Mouse (Mus musculus): ENCODE data around the gene Gp5. TPM values are rescaled to one million over a fixed set of nuclear protein-coding genes. Genes with fewer than 3 reads are reported as not detected.

Gp5 gene
- polyA plus RNA-seq, 1 experiment from 2014 or later, result 2.3 TPM

DNA sequence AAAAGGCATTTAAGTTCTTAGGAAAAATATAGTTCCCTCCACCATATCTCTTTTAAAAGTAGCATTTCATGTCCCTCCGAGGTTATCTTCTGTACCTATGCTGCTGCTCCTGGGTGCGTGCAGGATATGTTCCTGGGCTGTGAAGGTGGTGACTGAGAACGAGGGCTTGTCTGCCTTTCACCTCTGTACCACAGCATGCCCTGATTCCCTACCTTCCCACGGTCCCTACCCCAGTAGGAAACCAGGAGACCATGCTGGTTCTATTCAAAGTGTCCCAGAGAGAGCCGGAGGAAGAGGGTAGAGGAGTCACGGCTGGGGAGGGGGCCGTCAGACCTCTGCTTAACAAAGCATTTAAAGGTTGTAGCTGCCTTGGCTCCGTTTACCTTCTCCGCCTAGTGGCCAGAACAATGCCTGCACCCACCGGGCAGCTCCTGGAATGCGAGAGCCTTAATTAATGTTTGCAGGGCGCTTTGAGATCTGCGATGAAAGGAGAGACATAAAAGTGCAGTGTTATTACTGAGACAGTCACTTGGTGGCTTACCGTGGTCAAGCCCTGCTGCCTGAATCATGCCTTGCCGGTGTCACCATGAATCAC lies 26.7 kb downstream of the Gp5 start:
- Histone ChIP-seq H3K4me1 (ENCODE audit: control insufficient read depth, insufficient read depth, low read length) (peaks cover 8% of the 10 kb centered on the region), H3K27ac (ENCODE audit: low read depth, low read length) (no peak overlapping the region), H3K27me3 (ENCODE audit: control insufficient read depth, insufficient read depth, low read length) (peaks cover 27% of the 10 kb centered on the region), H3K4me2 (peak overlapping the region; percentile 36), H3K36me3 (ENCODE audit: control insufficient read depth, insufficient read depth, low read length) (no peaks in the 10 kb centered on the region), H3K4me3 (ENCODE audit: low read depth, low read length) (no peak overlapping the region), H3K9me3 (ENCODE audit: control insufficient read depth, low read length) (no peaks in the 10 kb centered on the region), H3K9ac (ENCODE audit: low read length) (peak overlapping the region; percentile 22; the same call in 1 of the 2 replicates)
- WGBS, result 2% methylated on average over 15 of the region's 15 CpGs
- DNase-seq (ENCODE audit: low spot score, missing footprints) (peak; percentile 95), ATAC-seq (ENCODE audit: low FRiP score) (peak; percentile 72)

DNA sequence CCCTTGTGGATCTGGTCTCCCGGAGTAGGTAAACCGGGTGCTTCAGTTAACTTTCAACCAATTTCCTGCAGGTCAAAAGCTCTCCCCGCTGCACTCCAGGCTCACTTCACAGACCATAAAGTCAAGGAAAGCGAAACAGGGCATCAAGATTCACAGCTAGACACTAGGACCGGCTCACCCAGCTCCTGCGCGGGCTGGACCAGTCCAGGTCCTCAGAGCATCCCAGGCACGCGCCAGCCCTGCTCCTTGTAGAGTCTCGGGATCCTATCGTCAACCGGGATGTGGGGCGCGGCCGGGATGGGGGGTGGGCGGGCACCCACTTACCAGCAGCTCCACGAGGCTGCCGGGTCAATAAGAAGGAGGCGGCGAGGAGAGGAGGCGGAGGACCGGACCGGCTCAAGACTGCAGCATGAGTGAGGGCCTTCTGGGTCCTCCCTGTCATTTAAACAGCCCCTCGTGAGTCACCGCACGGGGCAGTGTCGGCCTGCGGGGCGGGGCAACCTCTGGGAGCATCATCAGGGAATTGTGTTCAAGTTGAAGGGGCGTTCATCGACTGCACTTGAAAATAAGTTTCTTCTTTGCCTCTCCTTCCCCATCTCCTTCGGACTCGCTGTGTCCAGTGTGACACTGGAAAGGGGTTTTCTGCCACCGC lies 27.6 kb downstream of the Gp5 start, which contains the start of gene Lrrc15:
TSS of gene Lrrc15 (minus strand) at position 413 of the 652 bp plus-strand sequence.
- Histone ChIP-seq H3K36me3 (ENCODE audit: control insufficient read depth, insufficient read depth, low read length) (no peaks in the 10 kb centered on the region), H3K4me2 (peak within 1 kb of the TSS; percentile 43), H3K27ac (ENCODE audit: low read depth, low read length) (no peak within 1 kb of the TSS), H3K4me3 (ENCODE audit: low read depth, low read length) (peak within 1 kb of the TSS; percentile 9; the same call in 1 of the 2 replicates), H3K9me3 (ENCODE audit: control insufficient read depth, low read length) (no peaks in the 10 kb centered on the region), H3K27me3 (ENCODE audit: control insufficient read depth, insufficient read depth, low read length) (peaks cover 27% of the 10 kb centered on the region), H3K4me1 (ENCODE audit: control insufficient read depth, insufficient read depth, low read length) (peaks cover 8% of the 10 kb centered on the region), H3K9ac (ENCODE audit: low read length) (peak within 1 kb of the TSS; percentile 41; the same call in 1 of the 2 replicates)
- 7% methylated on average over 34 of the region's 34 CpGs for WGBS
- DNase-seq (ENCODE audit: low spot score, missing footprints) (peak; percentile 93), ATAC-seq (ENCODE audit: low FRiP score) (peak; percentile 60)

- 5% methylated on average over 4 of the region's 4 CpGs for WGBS
- H3K4me2 ChIP-seq, result no peak overlapping the region
- H3K27me3 ChIP-seq (ENCODE audit: control insufficient read depth, insufficient read depth, low read length), result peaks cover 27% of the 10 kb centered on the region
- no peak overlapping the region for H3K9ac ChIP-seq (ENCODE audit: low read length)
- no peak overlapping the region for H3K27ac ChIP-seq (ENCODE audit: low read depth, low read length)
- no peaks in the 10 kb centered on the region for H3K36me3 ChIP-seq (ENCODE audit: control insufficient read depth, insufficient read depth, low read length)
- DNase-seq (ENCODE audit: low spot score, missing footprints) (no peak), ATAC-seq (ENCODE audit: low FRiP score) (no peak)
- H3K9me3 ChIP-seq (ENCODE audit: control insufficient read depth, low read length), result no peaks in the 10 kb centered on the region
- H3K4me1 ChIP-seq (ENCODE audit: control insufficient read depth, insufficient read depth, low read length), result peaks cover 8% of the 10 kb centered on the region
- H3K4me3 ChIP-seq (ENCODE audit: low read depth, low read length), result no peak overlapping the region
These were observed 29.8 kb downstream of the Gp5 start for GRCm38 (mm10) chr16:30280676-30281297.

DNA sequence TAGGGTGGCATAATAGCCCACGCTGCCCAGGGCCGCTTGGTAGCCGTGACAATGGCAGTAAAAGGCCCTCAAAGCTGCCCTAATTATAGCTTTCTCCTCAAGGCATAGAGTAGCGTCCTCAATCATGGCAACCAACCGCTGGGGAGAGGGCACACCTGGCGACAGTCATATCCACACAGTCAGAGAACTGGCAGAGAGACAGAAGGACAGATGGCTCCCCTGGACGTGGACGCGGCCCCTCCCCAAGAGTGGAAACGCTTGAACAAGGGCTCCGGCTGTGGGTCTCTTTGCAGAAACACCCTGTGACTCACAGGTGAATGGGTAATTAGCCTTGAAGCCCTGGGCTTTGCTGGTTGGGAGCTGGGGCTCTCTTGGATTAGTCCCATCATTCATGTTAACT lies 32.2 kb downstream of the Gp5 start:
- H3K4me1 ChIP-seq (ENCODE audit: control insufficient read depth, insufficient read depth, low read length), result peaks cover 6% of the 10 kb centered on the region; the same call in 1 of the 2 replicates
- H3K9ac ChIP-seq (ENCODE audit: low read length), result no peak overlapping the region
- 85% methylated on average over 11 of the region's 11 CpGs for WGBS
- ATAC-seq (ENCODE audit: low FRiP score), result no peak
- no peak for DNase-seq (ENCODE audit: low spot score, missing footprints)
- H3K4me2 ChIP-seq, result no peak overlapping the region
- no peaks in the 10 kb centered on the region for H3K36me3 ChIP-seq (ENCODE audit: control insufficient read depth, insufficient read depth, low read length)
- H3K27ac ChIP-seq (ENCODE audit: low read depth, low read length), result no peak overlapping the region
- H3K9me3 ChIP-seq (ENCODE audit: control insufficient read depth, low read length), result no peaks in the 10 kb centered on the region
- H3K27me3 ChIP-seq (ENCODE audit: control insufficient read depth, insufficient read depth, low read length), result peaks cover 19% of the 10 kb centered on the region
- no peak overlapping the region for H3K4me3 ChIP-seq (ENCODE audit: low read depth, low read length)

DNA sequence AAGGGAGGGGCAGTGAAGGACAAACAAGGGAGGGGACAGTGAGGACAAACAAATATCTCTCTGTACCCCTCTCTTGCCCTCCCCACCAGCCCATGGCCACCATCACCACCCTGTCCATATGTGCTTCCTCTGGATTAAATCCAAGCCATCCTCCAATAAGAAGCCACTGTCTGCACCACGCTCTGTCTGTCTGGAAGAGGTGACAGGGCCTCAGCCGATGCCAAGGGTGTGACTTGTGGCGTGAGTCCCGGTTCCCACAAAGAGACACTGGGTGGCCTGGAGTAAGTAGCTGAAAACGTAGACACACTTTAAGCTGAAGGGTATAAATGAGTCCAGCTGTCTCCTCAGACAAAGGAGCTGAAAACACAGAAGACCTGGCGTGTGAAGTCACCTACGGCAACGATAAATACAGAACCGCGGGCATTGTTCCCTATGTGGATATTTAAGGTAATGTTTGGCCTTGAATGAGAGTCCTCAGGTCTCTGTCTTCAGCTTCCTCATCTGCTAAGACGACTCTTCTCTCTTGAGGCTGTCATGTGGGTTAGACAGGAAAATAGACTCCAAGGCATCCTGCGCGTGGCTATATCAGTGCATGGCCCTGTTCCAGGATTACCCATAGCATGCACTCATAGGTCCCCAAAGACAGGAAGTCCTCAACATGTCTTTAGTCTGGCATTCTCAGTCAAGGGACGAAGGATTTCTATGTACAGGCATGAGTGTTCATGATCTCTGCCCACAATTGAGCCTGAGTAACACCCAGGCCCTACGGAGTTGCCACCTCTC lies 34.8 kb downstream of the Gp5 start:
- Histone ChIP-seq H3K9ac (ENCODE audit: low read length) (no peak overlapping the region), H3K27me3 (ENCODE audit: control insufficient read depth, insufficient read depth, low read length) (no peaks in the 10 kb centered on the region), H3K9me3 (ENCODE audit: control insufficient read depth, low read length) (no peaks in the 10 kb centered on the region), H3K4me3 (ENCODE audit: low read depth, low read length) (no peak overlapping the region), H3K36me3 (ENCODE audit: control insufficient read depth, insufficient read depth, low read length) (no peaks in the 10 kb centered on the region), H3K4me2 (no peak overlapping the region), H3K27ac (ENCODE audit: low read depth, low read length) (no peak overlapping the region), H3K4me1 (ENCODE audit: control insufficient read depth, insufficient read depth, low read length) (no peaks in the 10 kb centered on the region)
- DNase-seq (ENCODE audit: low spot score, missing footprints), result no peak
- WGBS, result 84% methylated on average over 15 of the region's 15 CpGs
- no peak for ATAC-seq (ENCODE audit: low FRiP score)

DNA sequence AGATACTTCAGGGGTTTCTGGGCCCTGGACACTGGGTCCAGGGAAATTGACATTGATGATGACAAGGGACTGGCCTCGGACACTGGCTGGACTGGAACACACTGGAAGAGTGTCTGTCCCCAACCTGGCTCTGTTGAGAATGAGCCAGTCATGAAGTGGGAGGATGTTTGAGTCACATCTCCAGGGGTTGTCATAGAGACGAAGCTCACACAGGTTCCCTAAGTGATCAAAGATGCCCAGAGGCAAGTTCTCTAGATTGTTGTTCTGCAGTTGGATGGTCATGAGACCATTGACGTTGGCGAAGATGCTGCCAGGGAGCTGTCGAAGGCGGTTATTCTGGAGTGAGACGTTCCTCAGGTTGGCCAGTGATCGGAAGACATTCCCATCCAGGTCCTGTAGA lies 37.5 kb downstream of the Gp5 start:
- no peak overlapping the region for H3K4me3 ChIP-seq (ENCODE audit: low read depth, low read length)
- H3K9me3 ChIP-seq (ENCODE audit: control insufficient read depth, low read length), result no peaks in the 10 kb centered on the region
- no peaks in the 10 kb centered on the region for H3K4me1 ChIP-seq (ENCODE audit: control insufficient read depth, insufficient read depth, low read length)
- no peaks in the 10 kb centered on the region for H3K36me3 ChIP-seq (ENCODE audit: control insufficient read depth, insufficient read depth, low read length)
- DNase-seq (ENCODE audit: low spot score, missing footprints) (no peak), ATAC-seq (ENCODE audit: low FRiP score) (no peak)
- no peak overlapping the region for H3K4me2 ChIP-seq
- no peak overlapping the region for H3K9ac ChIP-seq (ENCODE audit: low read length)
- H3K27me3 ChIP-seq (ENCODE audit: control insufficient read depth, insufficient read depth, low read length), result no peaks in the 10 kb centered on the region
- WGBS, result 93% methylated on average over 8 of the region's 8 CpGs
- no peak overlapping the region for H3K27ac ChIP-seq (ENCODE audit: low read depth, low read length)

DNA sequence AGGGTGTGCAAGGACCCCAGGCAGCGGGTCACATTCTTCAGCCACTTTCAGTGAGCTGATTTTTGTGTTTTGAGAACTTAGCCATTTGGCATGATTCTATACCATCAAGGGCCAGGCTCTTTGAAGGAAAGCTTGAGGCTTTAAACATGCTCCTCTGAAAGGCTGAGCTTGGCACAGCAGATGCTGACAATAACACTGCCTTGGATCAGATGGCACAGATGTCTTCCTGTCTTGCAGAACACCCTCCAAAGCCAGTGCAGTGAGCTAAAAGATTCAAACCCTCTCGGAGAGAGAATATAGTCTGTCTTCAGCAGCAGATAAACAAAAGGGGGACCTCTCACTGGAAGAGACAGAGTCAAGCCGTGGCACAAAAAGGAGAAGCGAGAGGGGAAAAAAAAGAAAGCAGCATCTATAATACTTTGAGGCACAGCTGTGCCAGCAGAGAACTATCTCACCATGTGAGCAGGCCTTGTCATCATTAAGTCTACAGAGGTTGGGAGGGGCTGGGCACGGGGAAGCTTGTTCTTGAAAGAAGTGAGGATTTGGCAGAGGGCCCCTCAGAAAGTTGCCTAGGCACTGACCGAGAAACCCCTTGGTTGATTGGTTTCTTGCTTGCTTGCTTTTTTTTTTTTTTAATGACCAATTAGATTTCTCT lies 38.5 kb downstream of the Gp5 start:
- no peak overlapping the region for H3K27ac ChIP-seq (ENCODE audit: low read depth, low read length)
- H3K4me3 ChIP-seq (ENCODE audit: low read depth, low read length), result no peak overlapping the region
- no peaks in the 10 kb centered on the region for H3K4me1 ChIP-seq (ENCODE audit: control insufficient read depth, insufficient read depth, low read length)
- ATAC-seq (ENCODE audit: low FRiP score) (no peak), DNase-seq (ENCODE audit: low spot score, missing footprints) (no peak)
- H3K36me3 ChIP-seq (ENCODE audit: control insufficient read depth, insufficient read depth, low read length), result no peaks in the 10 kb centered on the region
- 77% methylated on average over 6 of the region's 6 CpGs for WGBS
- H3K27me3 ChIP-seq (ENCODE audit: control insufficient read depth, insufficient read depth, low read length), result no peaks in the 10 kb centered on the region
- no peak overlapping the region for H3K9ac ChIP-seq (ENCODE audit: low read length)
- no peaks in the 10 kb centered on the region for H3K9me3 ChIP-seq (ENCODE audit: control insufficient read depth, low read length)
- H3K4me2 ChIP-seq, result no peak overlapping the region

- Histone ChIP-seq H3K4me3 (ENCODE audit: low read depth, low read length) (no peak overlapping the region), H3K9ac (ENCODE audit: low read length) (no peak overlapping the region), H3K27ac (ENCODE audit: low read depth, low read length) (no peak overlapping the region), H3K27me3 (ENCODE audit: control insufficient read depth, insufficient read depth, low read length) (no peaks in the 10 kb centered on the region), H3K4me2 (no peak overlapping the region), H3K36me3 (ENCODE audit: control insufficient read depth, insufficient read depth, low read length) (no peaks in the 10 kb centered on the region), H3K4me1 (ENCODE audit: control insufficient read depth, insufficient read depth, low read length) (no peaks in the 10 kb centered on the region), H3K9me3 (ENCODE audit: control insufficient read depth, low read length) (no peaks in the 10 kb centered on the region)
- WGBS, result 73% methylated on average over 8 of the region's 8 CpGs
- DNase-seq (ENCODE audit: low spot score, missing footprints) (no peak), ATAC-seq (ENCODE audit: low FRiP score) (no peak)
These were observed 39.3 kb downstream of the Gp5 start for GRCm38 (mm10) chr16:30271223-30271761.
